Mouse (Mus musculus): ENCODE measurements around the gene Creb3. TPM values are rescaled to one million over a fixed set of nuclear protein-coding genes. Genes with fewer than 3 reads are reported as not detected.

The Creb3 gene
- total RNA-seq, 1 experiment from 2014 or later: 91.4 TPM

DNA sequence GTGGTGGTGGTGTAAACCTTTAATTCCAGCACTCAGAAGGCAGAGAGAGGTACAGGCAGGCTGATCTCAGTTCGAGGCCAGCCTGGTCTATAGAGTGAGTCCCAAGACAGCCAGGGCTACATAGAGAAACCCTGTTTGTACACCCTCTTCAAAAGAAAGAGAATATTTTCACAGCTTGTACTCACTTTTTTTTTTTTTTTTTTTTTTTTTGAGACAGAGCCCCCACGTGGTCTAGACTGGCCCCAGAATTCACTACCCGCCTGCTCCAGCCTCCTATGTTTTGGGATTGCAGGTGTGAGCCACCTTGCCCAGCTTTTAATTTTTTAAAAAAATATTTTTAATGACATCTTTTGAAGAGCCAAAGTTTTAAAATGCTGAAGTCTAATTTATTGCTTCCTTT lies 42.0 kb downstream of the Creb3 start:
- no peak for ATAC-seq (ENCODE audit: extremely low read depth, insufficient number of reproducible peaks, low FRiP score, poor library complexity, severe bottlenecking)

DNA sequence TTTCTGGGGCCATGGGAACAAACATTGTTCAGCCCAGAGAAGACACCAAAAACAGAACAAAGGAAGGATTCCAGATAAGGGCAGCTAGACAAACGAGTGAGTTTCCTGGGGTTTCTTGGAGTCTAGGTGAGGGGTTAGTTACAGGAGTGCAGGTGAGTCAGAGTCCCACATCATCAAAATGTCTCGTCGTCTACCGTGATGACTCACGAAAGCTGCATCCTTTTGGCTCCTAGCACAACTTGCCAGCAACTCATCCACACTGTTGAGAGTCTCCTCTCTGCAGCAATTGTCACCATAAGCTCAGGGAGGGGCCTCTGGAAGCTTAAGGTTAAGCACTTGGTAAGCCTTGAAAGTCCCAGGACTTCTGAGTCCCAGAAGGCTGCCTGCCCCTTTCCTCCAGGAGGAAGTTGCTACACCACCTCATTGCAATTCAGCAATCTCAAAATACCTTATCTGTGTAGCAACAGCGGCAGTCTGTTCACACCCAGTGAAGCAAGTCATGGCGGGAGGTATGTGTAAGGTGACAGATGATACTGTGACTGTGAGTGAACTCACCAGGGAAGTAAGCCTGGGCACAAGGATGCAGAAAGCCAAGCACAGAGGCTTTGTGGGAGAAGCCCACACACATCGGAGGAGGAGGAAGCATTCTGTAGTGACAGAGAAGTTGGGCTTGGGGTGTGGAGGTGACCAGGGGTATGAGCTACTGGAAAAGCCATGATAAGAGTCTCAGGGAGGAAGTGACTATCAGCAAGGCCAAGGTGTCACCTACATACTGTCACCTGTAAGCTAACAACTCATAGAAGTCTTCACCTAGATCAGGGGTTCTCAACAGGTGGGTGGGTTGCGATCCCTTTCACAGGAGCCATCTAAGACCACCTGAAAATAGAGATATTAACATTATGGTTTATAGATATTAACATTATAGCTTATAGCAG lies 42.9 kb downstream of the Creb3 start:
- ATAC-seq (ENCODE audit: extremely low read depth, insufficient number of reproducible peaks, low FRiP score, poor library complexity, severe bottlenecking): peak; percentile 36; the same call in 1 of the 2 replicates

DNA sequence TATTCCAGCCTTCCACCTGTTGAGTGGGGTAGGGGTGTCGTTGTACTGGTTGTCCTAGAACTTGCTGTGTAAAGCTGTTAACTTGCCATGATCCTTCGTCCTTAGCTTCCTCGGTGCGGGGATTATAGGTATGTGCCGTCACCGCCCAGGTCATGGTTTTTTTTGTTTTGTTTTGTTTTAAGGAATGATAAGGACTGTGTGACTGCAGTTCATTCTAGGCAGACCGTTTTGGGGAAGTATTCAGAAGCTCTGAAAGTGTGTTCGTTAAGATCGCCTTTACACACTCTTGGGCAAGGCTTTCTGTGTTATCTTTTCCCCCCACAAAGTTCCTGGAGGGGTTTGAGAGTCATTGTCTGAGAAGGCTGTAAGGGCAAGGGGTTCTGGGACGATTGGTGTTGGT lies 50.4 kb downstream of the Creb3 start:
- ATAC-seq (ENCODE audit: extremely low read depth, insufficient number of reproducible peaks, low FRiP score, poor library complexity, severe bottlenecking): no peak

DNA sequence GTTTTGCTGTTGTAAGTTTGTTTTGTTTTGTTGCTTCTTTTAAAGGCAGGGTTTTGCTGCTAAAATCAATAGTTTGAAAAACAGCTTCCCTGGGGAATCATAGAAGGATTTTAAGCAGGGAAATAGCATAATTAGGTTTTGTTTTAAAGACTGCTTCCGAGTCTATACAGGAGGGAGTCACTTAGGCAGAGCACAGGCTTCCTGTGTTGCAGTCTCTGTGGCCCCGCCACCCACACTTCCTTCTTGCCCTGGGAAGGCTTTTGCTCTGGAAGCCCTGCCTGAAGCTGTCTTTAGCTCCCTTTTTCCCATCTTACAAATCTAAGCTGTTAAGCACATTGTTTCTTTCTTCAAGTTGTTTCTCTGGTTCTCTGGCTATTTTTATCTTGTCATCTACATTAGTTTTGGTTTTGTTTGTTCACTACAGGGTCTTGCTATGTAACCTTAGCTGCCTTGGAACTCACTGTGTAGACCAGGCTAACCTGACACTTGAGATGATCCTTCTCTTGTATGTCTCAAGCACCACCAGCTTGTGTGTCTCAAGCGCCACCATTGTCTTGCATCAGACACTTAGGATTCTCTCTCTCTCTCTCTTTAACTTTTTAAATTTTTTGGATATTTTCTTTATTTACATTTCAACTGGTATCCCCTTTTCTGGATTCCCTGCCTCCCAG lies 51.1 kb downstream of the Creb3 start:
- no peak for ATAC-seq (ENCODE audit: extremely low read depth, insufficient number of reproducible peaks, low FRiP score, poor library complexity, severe bottlenecking)

Other genes starting within 250 kb of the Creb3 start
- gene Rusc2, start 180.4 kb upstream of the Creb3 start, total RNA-seq (2017): 0.25 and 0.35 TPM in 2 replicates
- gene Fam166b, start 133.2 kb upstream of the Creb3 start, total RNA-seq (2017): not detected in 2 replicates
- gene Tesk1, start 120.4 kb upstream of the Creb3 start, total RNA-seq (2017): 32.1 and 33.5 TPM in 2 replicates
- 293 and 313 TPM in 2 replicates for gene Cd72, start 107.7 kb upstream of the Creb3 start, total RNA-seq (2017)
- 5.9 and 7.4 TPM in 2 replicates for gene Sit1, start 78.6 kb upstream of the Creb3 start, total RNA-seq (2017)
- gene Ccdc107, start 69.4 kb upstream of the Creb3 start, total RNA-seq (2017): 26.3 and 26.9 TPM in 2 replicates
- 1.5 and 2.6 TPM in 2 replicates for gene Arhgef39, start 62.6 kb upstream of the Creb3 start, total RNA-seq (2017)
- not detected in 2 replicates for gene Car9, start 55.4 kb upstream of the Creb3 start, total RNA-seq (2017)
- 2.2 and 3.0 TPM in 2 replicates for gene Tpm2, start 38.6 kb upstream of the Creb3 start, total RNA-seq (2017)
- gene Tln1, start 359 bp downstream of the Creb3 start, total RNA-seq (2017): 386 and 458 TPM in 2 replicates
- 21.0 and 23.2 TPM in 2 replicates for gene Rgp1, start 16.4 kb downstream of the Creb3 start, total RNA-seq (2017)
- gene Gba2, start 16.5 kb downstream of the Creb3 start, total RNA-seq (2017): 22.2 and 23.2 TPM in 2 replicates
- not detected in 2 replicates for gene Msmp, start 22.2 kb downstream of the Creb3 start, total RNA-seq (2017)
- 0.35 and 0.37 TPM in 2 replicates for gene Npr2, start 69.6 kb downstream of the Creb3 start, total RNA-seq (2017)
- 0.23 and 0.86 TPM in 2 replicates for gene Spag8, start 91.3 kb downstream of the Creb3 start, total RNA-seq (2017)
- 5.1 and 21.5 TPM in 2 replicates for gene Hint2, start 94.1 kb downstream of the Creb3 start, total RNA-seq (2017)
- 0.47 and 0.49 TPM in 2 replicates for gene Tmem8b, start 106.6 kb downstream of the Creb3 start, total RNA-seq (2017)
- 0.61 and 0.93 TPM in 2 replicates for gene Fam221b, start 106.8 kb downstream of the Creb3 start, total RNA-seq (2017)
- gene Olfr70, start 138.5 kb downstream of the Creb3 start, total RNA-seq (2017): not detected in 2 replicates
- gene Olfr71, start 147.9 kb downstream of the Creb3 start, total RNA-seq (2017): not detected in 2 replicates
- not detected in 2 replicates for gene Hrct1, start 164.9 kb downstream of the Creb3 start, total RNA-seq (2017)
- not detected in 2 replicates for gene Spaar, start 167.7 kb downstream of the Creb3 start, total RNA-seq (2017)
- gene Olfr159, start 208.7 kb downstream of the Creb3 start, total RNA-seq (2017): not detected in 2 replicates